Mouse (Mus musculus) embryo, embryonic 11.5 days (tissue): ENCODE measurements around the gene Git1.

Experiments
- DNase-seq: peaks from one replicate; pipeline ENCODE4 v3.0.0-alpha.2; 2012; ENCODE audit warnings: low read depth, low spot score

Git1 gene

DNA sequence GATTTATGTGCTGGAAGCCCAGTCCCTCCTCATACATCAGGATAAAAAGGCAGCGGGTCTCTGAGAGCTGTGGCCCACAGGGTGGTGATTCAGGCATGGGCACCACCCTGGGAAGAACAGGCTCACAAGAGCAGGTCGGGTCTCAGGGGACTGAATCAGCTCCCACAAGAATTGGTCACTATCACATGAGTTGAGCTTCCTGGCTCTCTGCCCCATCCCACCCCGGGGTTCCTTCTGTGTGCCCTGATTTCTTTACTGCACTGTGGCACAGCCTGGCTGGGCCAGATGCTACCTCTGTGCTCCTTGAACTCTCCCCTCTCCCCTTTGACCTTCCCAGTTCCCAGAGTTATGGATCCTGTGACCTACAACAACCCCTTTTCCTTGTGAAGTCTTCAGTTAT, 10.3 kb upstream of the Git1 start:
- DNase-seq: no peak

DNA sequence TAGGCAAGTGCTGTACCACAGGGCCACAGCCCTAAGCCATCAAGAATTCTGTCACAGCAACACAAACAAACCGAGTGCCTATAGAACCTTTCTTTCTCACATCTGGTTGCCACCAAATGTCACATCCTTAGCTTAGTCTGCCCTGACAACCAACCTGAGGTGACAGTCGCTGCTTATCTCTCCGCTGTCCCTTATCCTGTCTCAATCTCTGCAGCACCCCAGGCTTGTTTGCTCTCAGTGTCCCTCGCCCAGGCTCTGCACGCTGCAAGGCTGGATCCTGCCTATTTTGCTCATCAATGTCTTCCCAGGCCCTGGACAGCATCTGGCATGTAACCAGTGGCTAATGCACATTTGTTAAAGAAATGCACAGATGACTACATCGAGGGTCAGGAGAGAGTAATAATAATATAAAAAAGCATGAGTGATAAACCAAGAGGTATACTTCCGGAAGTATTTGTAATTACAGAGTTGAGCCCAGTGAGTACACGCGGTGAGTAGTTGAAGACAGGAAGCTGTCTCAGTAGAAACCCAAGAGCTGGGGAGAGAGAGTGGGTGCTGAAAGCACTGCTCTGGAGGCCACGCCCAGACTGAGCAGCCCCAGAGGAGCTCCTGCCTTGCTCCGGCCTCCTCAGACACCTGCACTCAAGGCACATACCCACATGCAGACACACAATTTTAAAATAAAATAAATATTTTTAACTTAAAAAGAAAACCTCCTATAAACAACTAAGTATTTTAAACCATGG, 9.7 kb upstream of the Git1 start:
- DNase-seq: no peak

DNA sequence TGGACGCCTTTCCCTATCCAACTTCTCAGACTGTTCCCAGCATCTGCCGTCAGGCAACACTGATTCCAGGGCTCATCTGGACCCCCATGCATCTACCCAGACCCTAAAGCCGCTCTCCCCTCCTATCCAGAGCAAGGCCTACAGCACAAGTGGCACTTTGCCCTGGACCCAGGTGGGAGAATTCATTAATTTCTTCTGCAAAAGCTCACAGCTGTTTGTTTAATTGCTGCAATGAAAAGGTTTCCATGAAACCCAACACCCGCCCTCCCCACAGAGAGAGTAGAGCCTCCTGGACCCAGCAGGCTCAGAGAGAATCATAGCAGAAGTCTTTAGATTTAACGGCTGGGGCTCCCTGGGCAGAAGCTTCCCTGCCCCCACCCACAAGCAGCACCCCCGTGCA, 8.1 kb upstream of the Git1 start:
- no peak for DNase-seq

DNA sequence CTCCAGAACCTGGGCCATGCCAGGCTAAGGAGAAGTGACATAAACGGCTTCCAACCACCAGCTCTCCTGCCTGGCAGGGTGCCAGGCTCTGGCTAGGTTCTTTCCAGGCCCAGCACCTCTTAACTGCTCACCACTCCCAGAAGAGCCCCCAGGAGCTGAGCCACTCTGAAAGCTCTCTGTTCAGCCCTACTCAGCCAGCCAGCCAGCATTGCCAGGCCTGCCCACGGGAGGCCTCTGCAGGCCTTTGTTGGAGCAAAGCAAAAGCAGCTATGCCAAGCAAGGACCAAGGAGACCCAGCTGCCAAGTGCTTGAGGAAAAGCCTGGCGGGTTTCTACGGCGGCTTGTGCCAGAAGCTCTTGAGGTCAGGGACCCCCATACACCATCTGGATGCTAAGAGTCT, 6.6 kb upstream of the Git1 start:
- no peak for DNase-seq

DNA sequence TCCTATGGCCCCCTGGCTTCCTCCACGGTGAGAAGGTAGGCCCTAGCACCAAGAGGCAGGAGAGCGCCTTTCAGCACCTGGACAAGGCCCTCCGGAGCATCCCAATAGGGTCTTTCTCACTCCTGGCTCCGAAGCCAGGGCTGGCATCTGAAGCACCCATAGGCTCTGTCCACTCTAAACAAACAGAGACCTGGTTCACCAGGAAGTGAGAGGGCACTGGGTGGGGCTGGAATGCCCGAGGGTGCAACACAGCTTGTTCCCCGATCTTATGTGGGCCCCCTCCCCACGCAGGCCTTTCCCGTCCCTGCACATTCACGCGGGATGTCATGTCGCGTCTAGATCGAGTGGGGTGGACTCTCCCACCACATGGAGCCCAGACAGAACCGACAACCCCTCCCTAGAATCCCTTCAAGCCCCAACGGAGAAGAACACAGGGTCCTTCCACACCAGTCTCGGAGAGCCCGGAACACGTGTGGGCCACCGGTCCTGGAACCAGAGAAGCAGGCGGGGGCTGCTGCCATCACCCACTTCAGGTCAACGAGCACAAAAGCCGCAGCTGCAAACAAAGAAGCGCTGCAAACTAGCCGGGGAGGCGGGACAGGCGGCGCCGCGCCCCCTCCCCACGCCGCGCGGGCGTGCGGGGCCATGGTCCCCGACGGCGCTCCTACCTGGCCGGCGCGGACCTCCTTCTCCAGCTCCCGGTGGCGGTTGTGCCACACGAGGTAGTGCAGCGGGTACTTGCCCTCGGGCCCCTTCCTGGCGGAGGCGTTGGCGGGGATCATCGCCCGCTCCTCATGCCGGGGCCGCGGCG, 4.4 kb upstream of the Git1 start:
- no peak for DNase-seq

DNA sequence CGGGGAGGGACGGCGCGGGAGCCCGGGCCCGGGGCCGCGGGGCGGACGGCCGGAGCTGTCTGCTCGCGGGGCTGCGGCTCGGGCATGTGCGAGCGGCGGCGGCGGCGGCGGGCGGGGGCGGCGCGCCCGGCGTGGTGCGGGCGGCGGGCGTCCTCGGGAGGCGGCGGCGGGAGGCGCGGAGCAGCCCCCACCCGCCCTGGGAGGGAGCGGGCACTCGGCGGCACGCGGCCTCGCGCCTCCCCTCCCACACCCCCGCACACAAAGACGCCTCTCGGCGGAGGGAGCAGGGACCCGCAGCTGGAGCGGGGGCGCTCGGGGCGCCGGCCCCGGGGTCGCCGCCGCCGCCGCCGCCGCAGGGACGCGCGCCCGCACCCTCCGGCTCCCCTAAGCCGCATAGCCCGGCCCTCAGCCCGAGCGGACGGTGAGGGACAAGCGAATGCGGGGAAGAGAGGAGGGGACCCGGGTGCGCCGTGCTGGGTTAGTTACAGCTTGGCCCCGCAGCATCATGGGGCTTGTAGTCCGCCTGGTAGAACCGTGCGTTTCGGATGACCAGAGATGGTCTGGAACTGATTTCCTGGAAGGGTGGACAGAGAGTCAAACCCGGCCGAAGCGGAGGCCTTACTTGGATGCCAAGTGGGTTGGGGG, 3.6 kb upstream of the Git1 start, which contains the start of gene Ankrd13b:
TSS of gene Ankrd13b (minus strand) at position 88 of the 645 bp plus-strand sequence.
- no peak for DNase-seq

DNA sequence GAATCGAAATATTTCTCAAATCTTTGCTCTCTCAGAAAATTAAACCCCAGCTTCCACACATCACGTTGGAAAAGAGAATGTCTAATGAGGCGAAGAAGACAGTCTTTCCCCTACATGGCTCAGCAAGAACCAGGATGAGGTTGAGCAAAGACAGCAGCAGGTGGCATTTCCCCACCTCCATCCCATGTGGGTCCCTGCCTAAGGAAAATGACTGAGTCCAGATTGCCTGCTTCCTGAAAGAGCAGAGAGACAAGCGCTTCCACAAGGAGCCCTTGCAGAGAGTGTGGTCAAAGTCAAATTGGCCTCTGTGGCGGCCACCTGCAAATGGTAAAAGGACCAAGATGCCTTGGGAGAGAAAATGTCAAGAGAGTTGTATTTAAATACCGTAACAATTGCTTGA, 2.9 kb upstream of the Git1 start:
- no peak for DNase-seq

DNA sequence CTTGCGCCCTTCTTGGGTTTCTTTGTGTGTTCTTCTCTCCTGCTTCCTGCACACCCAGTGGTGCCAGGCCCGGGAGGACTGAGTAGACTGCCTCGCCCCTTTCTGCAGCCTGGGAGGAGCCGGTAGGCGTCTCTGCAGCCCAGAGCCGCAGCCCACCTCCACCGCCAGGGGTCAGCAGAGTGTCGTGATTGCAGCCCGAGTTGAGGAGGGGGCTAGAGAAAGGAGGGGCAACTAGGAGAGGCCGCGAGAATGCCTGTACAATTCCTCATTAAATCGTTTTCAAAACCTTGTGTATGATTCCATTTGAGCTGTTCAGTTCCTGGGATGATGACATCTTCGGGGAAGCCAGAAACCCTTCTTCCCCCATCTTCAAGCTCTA, 2.2 kb upstream of the Git1 start:
- peak; percentile 92 for DNase-seq

DNA sequence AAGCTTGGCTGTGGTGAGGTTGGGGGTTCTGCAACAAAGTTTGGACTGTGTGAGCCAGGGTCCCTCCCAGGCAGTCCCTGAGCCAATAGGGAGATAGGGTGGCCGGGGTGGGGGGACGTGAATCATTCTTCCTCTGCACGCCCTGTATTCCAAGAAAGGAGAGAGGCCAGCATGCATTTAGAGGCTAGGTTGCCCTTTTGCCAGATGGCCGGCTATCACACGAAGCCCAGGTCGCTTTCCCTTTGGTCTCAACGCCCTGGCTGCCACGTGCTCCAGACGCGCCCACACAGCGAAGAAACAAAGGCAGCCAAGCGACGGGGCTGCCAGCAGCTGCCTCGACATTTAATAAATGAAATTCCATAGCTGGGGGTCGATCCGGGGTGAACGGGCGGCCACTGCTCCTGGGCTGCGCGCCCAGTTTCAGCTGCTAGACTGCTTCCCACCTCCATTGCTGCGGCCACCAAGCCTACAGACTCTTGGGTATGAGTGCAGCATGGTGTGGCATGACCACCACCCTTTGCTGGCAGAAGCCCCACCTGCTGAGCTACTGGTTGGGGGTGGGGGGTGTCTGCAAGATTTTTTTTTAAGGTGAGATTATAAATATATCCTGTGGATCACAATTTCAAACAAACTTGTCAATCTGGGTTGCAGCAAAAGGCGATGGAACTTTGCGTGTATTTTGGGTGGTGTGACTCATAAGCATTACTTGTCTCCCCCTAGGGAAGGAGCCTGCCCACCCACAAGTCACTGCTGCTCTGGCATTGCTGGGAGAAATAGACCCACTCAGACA, 1.7 kb upstream of the Git1 start:
- DNase-seq: no peak

DNA sequence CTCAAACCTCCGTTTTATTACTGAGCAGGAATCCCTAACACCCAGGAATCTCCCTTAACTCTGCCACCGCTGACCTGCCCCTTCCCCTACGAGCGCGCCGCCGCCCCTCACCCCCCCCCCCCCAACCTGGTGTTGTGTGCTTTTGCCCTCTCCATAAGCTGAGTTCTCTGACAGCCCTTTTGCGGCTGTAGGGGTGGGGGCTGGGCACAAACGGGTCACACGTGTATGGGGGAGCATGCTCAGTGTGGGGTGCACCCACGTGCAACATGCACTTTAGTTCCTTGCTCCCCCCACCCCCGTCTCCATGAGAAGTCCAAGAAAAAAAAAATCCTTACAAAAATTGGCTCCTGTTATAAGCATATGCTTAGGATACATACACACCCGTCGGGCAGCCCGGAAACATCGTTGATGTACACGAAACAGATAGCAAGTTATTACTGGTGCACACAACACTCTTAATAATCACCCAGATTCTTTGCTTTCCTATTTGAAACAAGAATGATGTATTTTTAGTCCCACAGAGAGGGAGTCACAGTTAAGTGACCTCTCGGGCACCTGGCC, 971 bp upstream of the Git1 start:
- no peak for DNase-seq

DNA sequence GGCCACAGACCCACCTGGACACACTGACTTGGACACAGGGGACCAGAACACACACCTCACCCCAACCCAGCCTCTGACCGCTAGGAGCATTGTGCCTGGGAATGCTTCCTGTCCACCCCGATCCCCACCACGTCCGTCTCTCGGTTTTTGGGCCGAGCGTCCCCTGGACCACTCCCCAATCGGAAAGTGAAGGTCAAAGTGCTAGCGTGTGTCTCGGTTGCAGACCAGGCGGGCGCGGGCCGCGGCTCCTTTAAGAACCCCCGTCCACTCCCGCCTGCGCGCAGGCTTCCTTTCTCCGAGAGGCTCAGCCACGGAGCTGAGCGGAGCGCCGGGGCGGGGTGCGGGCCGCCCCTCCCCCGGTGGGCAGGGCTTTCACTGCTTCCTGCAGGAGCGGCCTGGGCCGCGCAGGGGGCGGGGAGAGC, 440 bp upstream of the Git1 start:
- DNase-seq: peak; percentile 89

DNA sequence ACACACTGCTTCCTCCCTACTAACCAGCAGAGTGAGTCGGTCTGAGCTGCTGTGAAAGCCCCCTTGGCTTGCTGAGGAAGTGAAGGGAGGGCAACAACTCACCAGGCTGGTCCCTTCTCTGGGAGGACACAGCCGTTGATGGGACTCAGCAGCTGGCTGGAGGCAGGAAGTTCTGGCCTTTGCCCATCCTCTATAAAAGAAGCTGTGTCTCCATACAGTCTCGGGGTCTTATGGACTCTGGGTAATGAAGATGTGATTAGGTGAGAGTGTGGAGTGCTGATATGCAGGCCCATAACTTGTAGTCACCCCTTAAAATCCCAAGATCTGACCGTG, 948 bp downstream of the Git1 start:
- DNase-seq: no peak

DNA sequence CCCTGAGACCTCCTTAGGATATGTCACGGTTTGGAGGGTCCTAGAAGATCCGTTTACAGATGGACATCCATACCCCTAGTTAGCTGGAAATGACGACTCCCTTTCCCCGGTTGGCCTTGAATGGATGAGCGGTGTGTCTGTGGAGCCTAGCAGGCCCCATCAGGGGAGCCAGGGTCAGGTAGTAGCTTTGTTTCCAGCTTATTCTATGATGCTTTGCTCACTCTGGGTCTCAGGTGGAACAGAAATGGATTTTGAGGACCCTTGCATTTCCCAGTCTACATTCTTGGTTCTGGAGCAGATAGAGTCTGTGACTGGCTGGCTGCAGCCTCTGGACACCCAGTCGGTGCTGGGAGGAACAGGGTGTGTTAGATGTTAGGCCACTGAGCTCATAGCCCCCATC, 1.4 kb downstream of the Git1 start:
- DNase-seq: no peak

DNA sequence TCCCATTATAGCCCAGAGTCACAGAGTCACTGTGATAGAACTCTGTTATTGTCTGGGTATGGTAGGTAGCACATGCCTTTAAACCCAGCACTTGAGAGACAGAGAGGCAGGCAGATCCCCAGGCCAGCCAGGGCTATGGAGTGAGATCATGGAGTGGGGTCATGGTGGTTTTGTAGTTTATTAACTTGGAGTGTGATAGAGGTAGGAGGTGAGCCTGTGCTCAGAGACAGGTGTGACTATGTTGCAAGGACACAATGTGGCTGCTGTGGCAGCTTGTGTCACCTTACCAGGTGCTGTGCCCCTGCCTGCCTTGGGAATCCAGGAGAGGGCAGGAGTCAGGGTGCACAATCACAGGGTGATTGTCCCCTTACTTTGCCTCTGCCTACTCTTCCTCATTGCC, 2.1 kb downstream of the Git1 start:
- no peak for DNase-seq

DNA sequence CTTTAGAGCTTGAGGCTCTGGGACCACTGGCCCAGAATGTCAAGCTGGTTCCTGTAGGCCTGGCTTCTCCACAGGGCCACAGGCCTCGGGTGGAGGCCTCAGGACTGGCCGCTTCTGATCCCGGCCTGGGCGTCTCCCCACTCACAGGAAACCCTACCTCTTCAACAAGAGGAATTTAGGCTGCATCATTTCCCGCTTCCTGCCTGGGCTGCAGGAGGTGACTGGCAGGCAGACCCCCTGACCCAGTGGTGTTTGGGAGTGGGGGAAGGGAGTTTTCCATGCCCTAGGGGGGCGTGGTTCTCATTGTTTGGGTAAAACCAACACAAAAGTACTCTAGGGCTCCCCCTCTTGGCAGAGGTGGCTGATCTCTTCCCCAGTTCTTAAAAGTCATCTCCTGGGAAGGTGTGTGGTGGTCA, 4.0 kb downstream of the Git1 start:
- peak; percentile 59 for DNase-seq

DNA sequence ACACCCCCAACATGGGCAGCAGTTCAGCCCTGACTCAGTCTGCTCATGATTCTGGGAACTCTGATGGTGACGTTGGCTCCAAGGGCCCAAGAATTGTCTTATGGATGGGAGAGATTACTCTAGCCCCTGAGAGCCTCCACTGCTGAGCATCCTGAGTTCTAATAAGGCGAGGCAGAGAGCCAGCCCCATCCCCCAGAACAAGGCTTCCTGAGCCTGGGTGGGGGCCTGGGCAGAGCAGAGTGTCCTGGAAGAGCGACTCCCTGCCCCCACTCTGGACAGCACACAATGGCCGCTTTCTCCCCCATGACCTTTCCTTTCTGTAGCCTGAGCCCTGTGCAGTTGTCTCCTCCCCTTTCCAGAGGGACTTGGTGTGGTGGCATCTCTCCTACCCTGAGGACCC, 4.5 kb downstream of the Git1 start:
- DNase-seq: no peak

DNA sequence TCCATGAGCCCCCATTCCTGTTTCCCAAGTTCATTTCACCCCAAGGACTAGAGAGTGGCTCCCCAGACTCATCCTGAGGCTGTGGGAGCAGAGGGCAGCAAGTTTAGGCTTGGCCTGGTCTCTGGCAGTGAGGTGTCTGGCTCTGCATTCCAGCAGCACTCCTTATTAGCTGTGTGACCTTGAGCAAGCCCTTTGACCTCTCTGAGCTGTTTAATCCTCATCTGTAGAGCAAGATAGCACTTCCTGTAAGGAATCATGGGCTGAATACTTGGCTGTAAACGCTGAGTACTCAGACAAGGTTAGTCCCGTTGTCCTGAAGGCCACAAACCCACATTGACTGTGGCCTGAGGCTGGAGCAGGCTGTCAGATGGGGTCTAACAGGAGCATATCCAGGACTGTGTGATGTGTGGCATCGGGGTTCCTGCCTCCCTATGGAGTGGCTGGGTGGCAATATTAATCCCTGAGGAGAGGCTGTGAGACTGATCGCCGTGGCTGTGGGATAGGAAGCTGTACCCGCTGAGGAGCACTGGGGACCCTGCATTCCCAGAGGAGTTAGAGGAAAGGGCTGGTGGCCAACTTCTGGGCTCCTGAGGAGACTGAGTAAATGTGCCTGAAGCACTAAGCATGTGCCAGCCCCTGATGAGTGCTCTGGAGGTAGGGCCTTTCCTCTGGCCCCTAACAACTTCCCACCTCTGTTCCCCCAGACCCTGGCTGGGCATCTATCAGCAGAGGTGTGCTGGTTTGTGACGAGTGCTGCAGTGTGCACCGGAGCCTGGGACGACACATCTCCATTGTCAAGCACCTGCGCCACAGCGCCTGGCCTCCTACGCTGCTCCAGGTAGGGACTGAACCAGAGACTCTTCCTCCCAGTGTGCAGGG, 5.1 kb downstream of the Git1 start:
- no peak for DNase-seq

DNA sequence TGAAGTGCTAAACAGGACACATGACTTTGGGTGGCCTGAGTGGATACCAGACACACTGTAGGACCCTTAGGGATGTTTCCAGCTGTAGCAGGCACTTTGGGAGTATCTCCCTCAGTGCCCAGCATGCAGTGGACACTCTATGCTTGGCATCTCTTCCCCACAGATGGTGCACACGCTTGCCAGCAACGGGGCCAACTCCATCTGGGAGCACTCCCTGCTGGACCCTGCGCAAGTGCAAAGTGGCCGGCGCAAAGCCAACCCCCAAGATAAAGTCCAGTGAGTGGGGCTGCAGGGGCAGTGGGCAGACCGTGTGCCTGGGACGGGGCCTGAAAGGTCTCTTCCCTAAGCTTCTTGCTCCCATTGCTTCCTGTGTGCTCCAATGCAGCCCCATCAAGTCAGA, 6.0 kb downstream of the Git1 start:
- no peak for DNase-seq

DNA sequence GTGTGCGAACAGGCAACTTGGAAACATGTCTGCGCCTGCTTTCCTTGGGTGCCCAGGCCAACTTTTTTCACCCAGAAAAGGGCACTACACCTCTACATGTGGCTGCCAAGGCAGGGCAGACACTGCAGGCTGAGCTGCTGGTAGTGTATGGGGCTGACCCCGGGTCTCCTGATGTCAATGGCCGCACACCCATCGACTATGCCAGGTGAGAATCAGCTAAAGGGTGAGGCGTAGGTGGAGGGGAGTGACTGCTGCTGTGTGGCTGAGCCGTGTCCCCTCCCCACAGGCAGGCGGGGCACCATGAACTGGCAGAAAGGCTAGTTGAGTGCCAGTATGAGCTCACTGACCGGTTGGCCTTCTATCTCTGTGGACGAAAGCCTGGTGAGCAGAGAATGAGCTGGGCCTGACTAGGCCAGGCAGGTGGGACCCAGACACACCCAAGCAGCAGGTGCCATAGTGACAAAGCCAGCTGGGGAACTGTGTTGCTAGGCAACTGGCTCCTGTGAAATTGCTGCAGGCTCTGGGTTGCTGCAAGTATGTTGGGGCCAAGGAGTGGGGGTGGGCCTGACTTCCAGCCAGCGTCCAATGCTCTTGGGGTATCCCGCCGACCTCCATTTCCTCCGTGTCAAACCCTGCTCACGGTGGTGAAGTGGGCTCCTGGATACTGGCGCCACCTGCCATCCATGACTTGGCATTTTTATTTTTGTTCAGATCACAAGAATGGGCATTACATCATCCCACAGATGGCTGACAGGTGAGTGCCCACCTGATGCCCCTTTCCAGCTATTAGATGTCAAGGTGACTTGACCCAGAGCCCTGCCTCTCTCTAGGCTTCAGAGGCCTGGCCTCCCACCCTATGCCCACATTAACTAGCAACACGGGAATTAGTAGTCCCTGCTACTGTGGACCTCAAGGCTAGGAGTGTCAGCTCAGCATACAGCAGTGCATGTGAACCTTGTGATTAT, 7.3 kb downstream of the Git1 start:
- no peak for DNase-seq

DNA sequence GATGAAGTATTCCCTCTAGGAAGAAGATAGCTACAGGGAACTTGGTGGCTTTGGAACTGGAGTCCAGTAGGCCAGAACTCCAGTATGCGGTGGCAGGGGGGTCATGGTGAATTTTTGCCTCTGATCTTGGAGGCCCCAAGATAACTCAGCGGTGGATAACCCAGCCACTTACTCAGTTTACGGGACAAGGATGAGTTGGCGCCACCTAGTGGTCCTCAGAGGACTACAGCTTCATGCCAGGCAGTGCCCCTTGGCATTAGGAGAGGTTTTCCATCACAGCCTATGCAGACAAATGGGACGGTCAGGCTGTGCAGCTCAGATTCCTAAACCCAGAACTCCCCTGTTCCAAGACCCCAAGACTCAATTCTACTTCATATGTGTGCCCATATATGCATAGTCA, 8.0 kb downstream of the Git1 start:
- DNase-seq: no peak
